Comparison of ENCODE assay signal across 8 mouse cellular contexts in genomic region chr7:44860576-44861428, GRCm38 (mm10). TPM values are rescaled to one million over a fixed set of nuclear protein-coding genes. Genes with fewer than 3 reads are reported as not detected.
DNase-seq lines count a peak whose midpoint lies in the region; ATAC-seq lines count a peak whose summit lies in the region.

No protein-coding gene starts in this region.

- peaks cover 33% of the 10 kb centered on the region for H3K4me1 ChIP-seq in limb, embryonic 12.5 days (replicated peaks)
- peaks cover 15% of the 10 kb centered on the region for H3K4me1 ChIP-seq in midbrain, embryonic 11.5 days (ENCODE audit: control insufficient read depth, insufficient read depth, low read length)

- no peak overlapping the region for H3K9ac ChIP-seq in limb, embryonic 12.5 days (replicated peaks)
- H3K9ac ChIP-seq in midbrain, embryonic 11.5 days (ENCODE audit: low read length), result no peak overlapping the region

- H3K36me3 ChIP-seq in limb, embryonic 12.5 days, result peaks cover 59% of the 10 kb centered on the region
- peaks cover 24% of the 10 kb centered on the region for H3K36me3 ChIP-seq in midbrain, embryonic 11.5 days (ENCODE audit: control insufficient read depth, insufficient read depth, low read length)

- DNase-seq in heart, adult 11 months, result peak; percentile 96
- DNase-seq in heart, adult 8-10 months (ENCODE audit: low spot score), result no peak
- peak; percentile 84 for DNase-seq in NIH3T3 (ENCODE audit: low read depth)
- peak; percentile 82 for DNase-seq in embryo, embryonic 9.5 days (ENCODE audit: extremely low spot score)
- peak; percentile 79 to 86 for DNase-seq in heart, postnatal 14 days
- DNase-seq in midbrain, embryonic 11.5 days (ENCODE audit: low spot score, missing footprints), result peak; percentile 94
- DNase-seq in spleen, postnatal 10 days (ENCODE audit: low spot score in 2 of 2), result peak; percentile 66 to 87

- H3K4me2 ChIP-seq in limb, embryonic 12.5 days, result no peak overlapping the region
- H3K4me2 ChIP-seq in midbrain, embryonic 11.5 days, result no peak overlapping the region; the same call in 1 of the 2 replicates

- H3K27me3 ChIP-seq in limb, embryonic 12.5 days, result no peaks in the 10 kb centered on the region
- H3K27me3 ChIP-seq in midbrain, embryonic 11.5 days (ENCODE audit: control insufficient read depth, insufficient read depth, low read length), result no peaks in the 10 kb centered on the region

- intact Hi-C loops in heart, postnatal 14 days (cut with DNase I), result no loop called here

- H3K27ac ChIP-seq in limb, embryonic 12.5 days, result peak overlapping the region; percentile 64
- H3K27ac ChIP-seq in midbrain, embryonic 11.5 days (ENCODE audit: low read depth, low read length), result peak overlapping the region; percentile 20

- no peaks in the 10 kb centered on the region for H3K9me3 ChIP-seq in limb, embryonic 12.5 days
- H3K9me3 ChIP-seq in midbrain, embryonic 11.5 days (ENCODE audit: control insufficient read depth, low read length), result no peaks in the 10 kb centered on the region

- H3K4me3 ChIP-seq in limb, embryonic 12.5 days (replicated peaks), result no peak overlapping the region
- peak overlapping the region; percentile 5; the same call in 1 of the 2 replicates for H3K4me3 ChIP-seq in midbrain, embryonic 11.5 days (ENCODE audit: low read depth, low read length)

- WGBS in limb, embryonic 12.5 days, result 63% methylated on average over 22 of the region's 22 CpGs
- 61% methylated on average over 22 of the region's 22 CpGs for WGBS in midbrain, embryonic 11.5 days

- ATAC-seq in limb, embryonic 12.5 days (ENCODE audit: insufficient number of reproducible peaks, insufficient read depth, low FRiP score, low TSS enrichment, low read depth), result no peak
- ATAC-seq in midbrain, embryonic 11.5 days (ENCODE audit: low FRiP score), result peak; percentile 56

RNA-seq across cellular contexts. Expression of gene Pnkp, which starts 3.9 kb away (rescaled TPM):
- 10 to 100 TPM; 17.8 to 20.6 (median 19.6) TPM for total RNA-seq in heart, adult 8-10 months (2022)
- 10 to 100 TPM; 17.6 to 18.8 TPM for total RNA-seq in heart, postnatal 14 days (2021)
- 35.5 and 37.3 TPM in 2 replicates for polyA plus RNA-seq in limb, embryonic 12.5 days (2016; fragmentation: Nextera tagmentation; extraction: Ambion mirVana)
- 26.1 and 28.6 TPM in 2 replicates for polyA plus RNA-seq in midbrain, embryonic 11.5 days (2014; fragmentation: Nextera tagmentation; extraction: Ambion mirVana)

RNA-seq across cellular contexts. Expression of gene Ptov1, which starts 8.8 kb away (rescaled TPM):
- total RNA-seq in heart, adult 8-10 months (2022), result 100 to 1,000 TPM; 178 to 199 (median 189) TPM
- 100 to 1,000 TPM; 149 to 160 TPM for total RNA-seq in heart, postnatal 14 days (2021)
- polyA plus RNA-seq in limb, embryonic 12.5 days (2016; fragmentation: Nextera tagmentation; extraction: Ambion mirVana), result 615 and 666 TPM in 2 replicates
- polyA plus RNA-seq in midbrain, embryonic 11.5 days (2014; fragmentation: Nextera tagmentation; extraction: Ambion mirVana), result 316 and 350 TPM in 2 replicates

RNA-seq across cellular contexts. Expression of gene Tbc1d17, which starts 11.9 kb away (rescaled TPM):
- total RNA-seq in heart, adult 8-10 months (2022), result 10 to 100 TPM; 40.7 to 59.5 (median 51.5) TPM
- total RNA-seq in heart, postnatal 14 days (2021), result 10 to 100 TPM; 41.0 to 42.8 TPM
- polyA plus RNA-seq in limb, embryonic 12.5 days (2016; fragmentation: Nextera tagmentation; extraction: Ambion mirVana), result 84.7 and 96.2 TPM in 2 replicates
- 63.4 and 69.4 TPM in 2 replicates for polyA plus RNA-seq in midbrain, embryonic 11.5 days (2014; fragmentation: Nextera tagmentation; extraction: Ambion mirVana)

RNA-seq across cellular contexts. Expression of gene Akt1s1, which starts 12.0 kb away (rescaled TPM):
- total RNA-seq in heart, adult 8-10 months (2022), result 10 to 100 TPM; 64.3 to 76.2 (median 70.5) TPM
- 10 to 100 TPM; 61.1 to 63.3 TPM for total RNA-seq in heart, postnatal 14 days (2021)
- polyA plus RNA-seq in limb, embryonic 12.5 days (2016; fragmentation: Nextera tagmentation; extraction: Ambion mirVana), result 106 and 110 TPM in 2 replicates
- polyA plus RNA-seq in midbrain, embryonic 11.5 days (2014; fragmentation: Nextera tagmentation; extraction: Ambion mirVana), result 31.8 and 34.3 TPM in 2 replicates

RNA-seq across cellular contexts. Expression of gene Med25, which starts 31.7 kb away (rescaled TPM):
- total RNA-seq in heart, adult 8-10 months (2022), result 10 to 100 TPM; 79.8 to 88.1 (median 85.0) TPM
- 10 to 100 TPM; 60.3 to 68.6 TPM for total RNA-seq in heart, postnatal 14 days (2021)
- 116 and 127 TPM in 2 replicates for polyA plus RNA-seq in limb, embryonic 12.5 days (2016; fragmentation: Nextera tagmentation; extraction: Ambion mirVana)
- polyA plus RNA-seq in midbrain, embryonic 11.5 days (2014; fragmentation: Nextera tagmentation; extraction: Ambion mirVana), result 69.5 and 75.4 TPM in 2 replicates
